Mouse (Mus musculus) cerebellum, adult 9-11 months (tissue): ENCODE data around the gene Itgb2l.
A peak's percentile ranks its signal among the peaks of the same experiment; 100 is the strongest.
"Not testable (repeated sequence)": the region's sequence is repeated elsewhere in the genome, so short reads cannot be mapped to it uniquely, and the experiment has no call there.

Source experiments
- DNase-seq: peaks from one replicate; pipeline ENCODE4 v3.0.0; 2022

Gene Itgb2l

DNA sequence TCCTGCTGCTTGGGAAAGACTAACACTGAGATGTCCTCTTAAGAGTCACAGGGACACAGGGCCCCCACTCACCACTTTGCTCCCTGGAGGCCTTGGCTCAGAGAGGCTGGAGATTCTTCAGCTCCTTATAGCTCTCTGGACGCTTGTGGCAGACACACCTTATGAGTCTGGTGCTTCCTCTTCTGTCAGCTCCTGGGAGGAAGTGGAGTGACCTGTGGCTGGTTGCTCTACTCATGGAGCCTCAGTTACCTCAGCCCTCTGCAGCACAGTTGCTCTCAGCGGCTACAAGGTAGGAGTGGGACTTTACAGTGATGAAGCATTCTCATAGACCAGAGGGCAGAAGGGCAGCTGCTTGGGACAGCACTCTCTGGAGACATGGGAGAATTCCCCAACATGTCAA, at the start of gene Itgb2l:
Itgb2l (minus strand) TSS at position 152 of the 400 bp plus-strand sequence.
- no peak for DNase-seq

DNA sequence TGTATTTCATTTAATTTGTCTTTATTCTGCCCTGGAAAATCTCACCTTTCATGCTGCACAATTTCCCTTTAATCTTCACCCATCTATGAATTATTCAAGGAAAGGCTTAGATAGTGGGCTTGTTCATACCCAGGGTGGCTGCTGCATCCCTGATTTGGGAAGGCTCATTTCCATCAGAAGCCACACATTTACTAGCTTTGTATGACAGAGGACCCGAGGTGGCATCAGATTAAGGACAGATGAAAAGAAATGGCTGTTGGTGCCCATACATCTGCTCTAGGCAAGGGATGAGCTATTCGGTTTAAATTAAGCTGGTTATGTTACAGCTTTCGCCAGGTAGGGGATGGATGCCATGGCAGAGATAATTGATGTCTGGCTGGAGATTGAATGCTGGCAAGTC, 48.1 kb upstream of the Itgb2l start:
- no peak for DNase-seq

DNA sequence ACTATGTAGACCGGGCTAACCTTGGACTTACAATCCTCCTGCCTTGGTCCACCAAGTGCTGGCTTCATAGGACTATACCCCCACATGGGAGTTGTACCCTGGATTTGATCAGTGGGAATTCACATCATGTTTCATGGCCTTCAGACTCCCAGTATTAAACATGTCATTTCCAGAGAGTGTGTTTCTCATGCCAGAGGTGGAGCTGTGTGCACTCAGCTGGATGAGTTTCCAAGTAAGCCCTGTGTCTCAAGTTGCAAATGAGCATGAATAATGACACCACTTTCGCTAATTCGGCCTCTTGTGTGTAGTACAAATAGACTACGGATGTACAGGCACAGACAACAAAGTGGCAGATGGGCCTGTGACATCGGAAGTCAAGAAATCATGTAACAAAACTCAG, 44.6 kb upstream of the Itgb2l start:
- DNase-seq = no peak

DNA sequence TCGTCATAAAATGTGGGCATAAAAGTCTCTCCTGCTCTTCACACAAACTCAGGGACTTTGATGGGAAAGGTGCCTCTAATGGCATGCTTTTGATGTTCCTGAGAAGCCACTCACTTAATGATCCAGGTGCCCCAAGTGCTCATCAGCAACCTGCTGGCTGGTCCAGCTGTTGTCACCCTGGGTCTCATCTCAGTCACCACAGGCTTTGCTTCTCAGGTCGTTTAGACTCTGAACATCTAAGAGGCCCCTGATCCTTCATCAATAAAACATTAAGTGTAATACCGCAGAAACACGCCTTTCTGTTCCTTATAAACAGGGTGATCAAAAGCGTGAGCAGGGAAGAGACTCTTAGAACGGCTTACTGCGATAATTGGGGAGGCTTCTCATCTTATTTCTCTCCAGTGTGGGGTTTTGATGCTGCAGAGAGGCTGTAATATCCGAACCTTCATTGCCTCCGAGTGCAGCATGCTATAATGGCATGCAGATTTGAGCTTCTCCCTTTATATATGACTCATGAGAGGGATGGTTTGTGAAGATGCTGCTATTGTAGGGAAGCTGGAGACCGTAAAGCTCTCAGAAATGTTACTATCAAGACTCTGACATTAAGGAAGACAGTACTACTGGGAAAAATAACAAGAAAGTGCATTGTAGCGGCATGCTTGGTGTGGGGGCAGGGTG, 43.7 kb upstream of the Itgb2l start:
- DNase-seq = no peak

DNA sequence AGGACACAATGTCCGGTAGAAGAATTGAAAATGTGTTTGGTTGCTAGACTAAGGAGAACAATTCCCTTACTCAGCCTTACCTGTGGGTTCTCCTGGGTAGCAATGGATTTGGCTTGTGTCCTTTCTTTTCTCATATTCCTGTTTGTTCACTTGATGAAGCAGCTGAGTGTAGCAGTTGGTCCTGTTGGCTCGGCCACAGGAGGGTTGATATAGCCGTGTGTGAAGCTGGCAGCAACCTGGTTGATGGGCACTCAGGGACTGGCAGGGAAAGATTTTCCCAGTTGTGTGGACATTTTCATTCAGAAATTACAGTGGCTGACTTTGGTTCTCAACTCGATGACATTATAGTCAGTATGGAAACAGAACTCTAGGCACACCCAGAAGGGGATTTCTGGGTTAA, 38.4 kb upstream of the Itgb2l start:
- DNase-seq = no peak

DNA sequence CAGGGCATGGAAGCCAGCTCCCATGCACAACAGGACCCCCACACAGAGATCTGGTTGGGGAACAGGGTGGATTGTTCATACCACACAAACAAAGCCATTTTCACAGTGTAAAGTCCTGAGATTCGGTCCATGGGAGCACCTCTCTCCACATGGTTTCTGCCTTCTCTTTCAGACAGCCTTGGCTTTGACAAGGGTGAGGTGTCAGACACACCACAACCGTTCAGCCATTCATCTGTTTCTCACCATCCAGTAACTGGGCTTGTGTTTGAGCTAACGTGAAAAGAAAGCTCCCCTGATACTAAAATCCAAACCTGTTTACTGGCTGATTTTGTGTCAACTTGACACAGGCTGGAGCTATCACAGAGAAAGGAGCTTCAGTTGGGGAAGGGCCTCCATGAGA, 30.8 kb upstream of the Itgb2l start:
- no peak for DNase-seq

DNA sequence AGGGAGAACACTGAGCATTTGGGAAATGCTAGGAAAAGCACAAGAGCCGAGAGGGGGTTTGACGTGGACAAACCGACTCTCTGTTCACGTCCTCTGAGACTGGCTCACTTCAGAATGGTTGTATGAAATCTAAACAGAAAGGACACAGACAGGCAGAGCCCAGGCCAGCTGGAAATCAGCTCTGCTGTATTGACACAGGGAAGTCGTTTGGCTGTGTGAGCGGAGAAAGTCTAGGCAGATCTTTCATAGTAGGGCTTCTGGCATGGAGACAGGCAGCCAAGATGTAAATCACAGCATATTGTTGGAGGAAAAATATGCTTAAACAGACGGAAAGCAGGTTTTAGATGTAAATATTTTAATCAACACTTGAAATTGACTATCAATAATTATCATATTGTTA, 29.4 kb upstream of the Itgb2l start:
- no peak for DNase-seq

DNA sequence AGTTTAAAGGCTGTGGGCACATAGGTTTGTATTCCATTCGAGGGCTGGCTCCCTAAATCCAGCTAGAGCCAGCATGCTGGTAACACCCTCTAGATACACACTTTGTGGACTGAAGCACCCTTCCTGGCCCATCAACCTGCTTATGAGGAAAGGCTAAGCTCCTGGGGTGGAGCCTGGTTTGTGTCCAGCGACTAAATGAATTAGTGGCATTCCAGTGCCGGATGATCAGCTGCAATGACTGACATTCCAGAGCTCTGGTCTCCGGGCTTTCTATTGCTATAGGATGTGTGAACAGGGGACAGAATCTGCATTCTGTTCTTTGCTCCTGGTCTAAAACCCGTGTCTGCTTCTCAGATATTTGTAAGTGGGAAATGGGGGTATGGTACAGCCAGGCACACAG, 28.9 kb upstream of the Itgb2l start:
- no peak for DNase-seq

DNA sequence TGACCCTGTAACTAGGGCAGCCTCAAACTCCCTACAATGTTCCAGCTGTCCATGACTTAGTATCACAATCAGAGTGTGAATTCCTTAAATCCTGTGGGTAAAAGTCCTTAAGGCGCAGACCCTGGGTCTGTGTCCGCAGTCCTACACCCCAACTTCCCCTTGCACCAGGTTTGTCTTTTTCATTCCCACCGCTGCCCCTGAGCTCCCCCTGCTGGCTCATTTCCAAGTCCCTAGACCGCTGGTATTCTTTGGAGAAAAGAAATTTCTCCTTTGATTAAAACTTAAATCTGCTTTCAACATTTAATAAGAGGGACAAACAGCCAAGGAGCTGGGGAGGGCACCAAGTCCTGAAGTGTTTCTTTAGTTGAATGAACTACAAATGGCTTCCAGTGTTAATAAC, 26.2 kb upstream of the Itgb2l start:
- no peak for DNase-seq

DNA sequence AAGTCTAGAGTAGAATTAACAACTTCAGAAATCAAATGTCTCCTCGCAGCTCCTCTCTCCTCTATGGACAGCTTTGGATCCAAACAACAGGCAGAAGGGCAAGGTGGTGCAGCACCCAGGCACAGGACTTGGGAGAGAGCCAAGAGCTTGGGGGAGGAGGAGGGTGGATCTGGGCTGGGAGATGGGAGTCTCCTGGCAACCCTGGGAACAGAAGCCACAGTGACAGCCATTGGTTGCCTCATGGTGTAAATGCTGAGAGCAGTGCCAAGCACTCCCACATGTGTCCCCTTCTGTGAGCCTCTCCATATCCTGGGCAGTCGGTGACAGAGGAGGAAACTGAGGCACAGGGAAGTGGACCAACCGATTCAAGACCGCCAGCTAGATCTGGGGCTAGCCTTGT, 25.3 kb upstream of the Itgb2l start:
- peak; percentile 33 for DNase-seq

DNA sequence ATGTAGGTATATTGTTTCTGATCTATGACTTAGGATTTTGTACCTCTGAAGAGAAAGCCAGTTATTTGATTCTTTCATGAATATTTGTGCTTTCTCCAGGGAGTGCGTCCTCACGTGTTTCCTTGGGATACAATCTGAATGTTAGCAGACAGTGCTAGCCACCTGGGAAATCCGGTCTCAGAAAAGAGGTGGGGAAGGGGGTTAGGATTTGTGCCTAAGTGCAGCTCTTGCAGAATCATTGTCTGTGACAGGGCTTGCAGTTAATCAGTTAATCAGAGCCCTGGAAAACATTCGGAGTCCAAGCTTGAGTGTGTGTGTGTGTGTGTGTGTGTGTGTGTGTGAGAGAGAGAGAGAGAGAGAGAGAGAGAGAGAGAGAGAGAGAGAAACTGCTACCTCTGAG, 24.6 kb upstream of the Itgb2l start:
- DNase-seq = no peak

DNA sequence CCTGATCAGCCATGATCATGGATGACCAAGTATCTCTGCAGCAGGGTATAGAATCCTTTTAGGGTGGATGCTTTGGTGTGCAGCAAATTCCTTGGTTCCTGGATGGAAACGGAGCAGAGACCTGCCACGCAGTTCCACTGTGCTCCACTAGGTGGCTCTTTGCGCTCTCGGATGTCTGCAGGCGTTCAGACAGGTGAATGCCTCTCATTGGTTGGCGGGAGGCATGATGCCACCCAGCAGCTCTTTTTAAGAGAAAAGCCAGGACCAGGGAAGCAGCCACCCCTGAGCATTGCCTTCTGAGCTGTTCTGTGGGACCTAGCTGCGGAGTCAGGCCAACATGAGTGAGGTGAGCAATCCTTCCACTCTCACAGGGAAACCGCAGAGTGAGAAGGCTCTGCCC, 24.0 kb upstream of the Itgb2l start, which contains the start of gene Pcp4:
Pcp4 (plus strand) TSS at position 162 of the 400 bp plus-strand sequence.
- DNase-seq = peak; percentile 81

DNA sequence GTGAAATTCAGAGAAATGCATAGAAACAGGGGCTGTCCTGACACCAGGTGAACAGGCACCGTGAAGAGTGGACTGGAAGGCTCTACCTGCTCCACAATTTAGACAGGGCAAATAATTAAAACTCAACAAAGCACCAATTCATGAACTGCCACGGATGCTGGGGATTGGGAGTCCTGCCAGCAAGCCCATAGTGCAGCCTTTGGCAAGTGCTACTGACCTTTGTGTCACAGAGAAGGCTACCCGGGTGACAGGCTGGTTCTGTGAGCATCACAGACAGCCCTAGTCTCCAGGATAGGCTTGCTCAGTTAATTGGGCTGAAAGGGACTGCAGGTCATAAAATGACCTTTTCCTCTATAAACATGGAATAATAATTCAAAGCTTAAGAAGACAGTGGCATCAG, 17.4 kb upstream of the Itgb2l start:
- DNase-seq = no peak

DNA sequence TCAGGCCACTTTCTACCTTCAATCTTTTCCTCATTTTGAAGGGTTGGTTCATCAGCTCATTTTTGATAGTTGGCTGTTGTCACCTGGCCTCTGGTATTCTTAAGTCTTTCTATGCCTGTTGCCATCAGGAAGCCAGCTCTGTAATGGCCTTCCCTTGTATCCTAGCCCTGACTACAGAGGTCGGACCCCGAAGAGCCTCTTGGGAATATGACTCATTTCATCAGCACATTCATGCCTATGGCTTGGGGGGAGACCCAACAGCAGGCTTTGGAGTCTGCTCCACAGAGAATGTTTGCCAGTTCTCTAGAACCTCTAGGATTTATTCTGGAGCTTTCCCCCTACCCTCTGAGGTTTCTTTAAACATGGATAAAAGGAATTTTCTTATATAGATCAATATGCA, 15.9 kb upstream of the Itgb2l start:
- no peak for DNase-seq

DNA sequence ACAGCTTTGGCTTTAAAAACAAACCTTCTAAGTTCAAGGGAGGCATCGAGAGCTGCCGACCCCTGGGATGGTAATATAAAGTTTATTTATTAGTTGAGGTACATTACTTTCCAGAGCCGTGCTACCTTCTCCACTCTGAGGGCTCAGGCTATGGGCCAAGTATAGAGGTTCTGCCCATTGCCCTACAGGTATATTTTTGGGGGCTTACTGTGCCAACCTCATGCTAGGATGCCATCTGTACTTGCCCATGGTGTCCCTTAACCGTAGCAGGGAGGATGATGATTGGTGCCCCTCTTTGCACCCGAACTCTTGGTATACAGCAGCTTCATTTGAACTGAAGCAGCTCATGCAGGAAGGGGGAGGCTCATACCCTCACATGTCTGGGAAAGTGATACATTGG, 14.2 kb upstream of the Itgb2l start:
- no peak for DNase-seq

DNA sequence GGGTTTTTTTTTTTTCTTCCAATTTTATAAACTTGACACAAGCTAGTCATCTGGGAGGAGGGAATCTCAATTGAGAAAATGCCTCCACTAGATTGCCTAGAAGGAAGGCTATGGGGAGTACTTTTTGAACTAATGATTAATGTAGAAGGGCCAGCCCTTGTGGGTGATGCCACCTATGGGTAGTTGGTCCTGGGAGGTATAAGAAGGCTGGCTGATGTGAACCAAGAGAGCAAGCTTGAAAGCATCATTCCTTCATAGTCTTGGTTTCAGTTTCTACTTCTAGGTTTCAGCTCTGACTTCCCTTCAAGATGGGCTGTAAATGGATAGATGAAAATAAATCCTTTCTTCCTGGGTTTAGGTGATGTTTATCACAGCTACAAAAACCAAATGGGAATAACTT, 10.7 kb upstream of the Itgb2l start:
- DNase-seq = no peak

DNA sequence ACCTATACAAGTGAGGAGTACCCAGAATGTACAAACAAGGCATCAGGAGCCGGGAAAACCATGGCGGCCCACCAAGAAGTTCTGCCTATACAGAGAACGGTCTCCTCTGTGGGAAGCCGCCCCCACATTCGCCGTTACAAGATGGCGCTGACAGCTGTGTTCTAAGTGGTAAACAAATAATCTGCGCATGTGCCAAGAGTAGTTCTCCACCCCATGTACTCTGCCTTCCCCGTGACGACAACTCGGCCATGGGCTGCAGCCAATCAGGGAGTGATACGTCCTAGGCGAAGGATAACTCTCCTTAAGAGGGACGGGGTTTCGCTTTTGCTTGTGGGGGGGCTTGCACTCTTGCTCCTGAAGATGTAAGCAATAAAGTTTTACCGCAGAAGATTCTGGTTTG, 7.5 kb upstream of the Itgb2l start:
- not testable (repeated sequence) for DNase-seq

DNA sequence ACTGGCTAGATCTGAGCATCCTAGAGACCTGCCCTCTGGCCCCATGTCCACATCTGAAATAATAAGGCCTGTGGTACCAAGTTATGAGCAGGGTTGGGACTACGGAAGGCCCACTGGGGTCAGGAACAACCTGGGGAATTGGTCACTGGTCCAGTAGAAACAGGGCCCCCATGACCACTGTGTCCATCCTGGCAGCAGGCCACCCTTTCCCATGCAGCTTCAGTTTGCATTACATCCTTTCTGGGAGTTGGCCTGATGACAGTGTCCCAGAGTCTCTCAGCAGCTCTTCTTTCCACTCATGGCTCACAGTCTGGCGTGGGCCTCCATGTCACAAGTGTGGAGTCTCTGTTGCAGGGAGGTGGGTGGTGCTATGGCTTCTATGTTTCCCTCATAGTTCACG, 1.6 kb downstream of the Itgb2l start:
- DNase-seq = no peak

DNA sequence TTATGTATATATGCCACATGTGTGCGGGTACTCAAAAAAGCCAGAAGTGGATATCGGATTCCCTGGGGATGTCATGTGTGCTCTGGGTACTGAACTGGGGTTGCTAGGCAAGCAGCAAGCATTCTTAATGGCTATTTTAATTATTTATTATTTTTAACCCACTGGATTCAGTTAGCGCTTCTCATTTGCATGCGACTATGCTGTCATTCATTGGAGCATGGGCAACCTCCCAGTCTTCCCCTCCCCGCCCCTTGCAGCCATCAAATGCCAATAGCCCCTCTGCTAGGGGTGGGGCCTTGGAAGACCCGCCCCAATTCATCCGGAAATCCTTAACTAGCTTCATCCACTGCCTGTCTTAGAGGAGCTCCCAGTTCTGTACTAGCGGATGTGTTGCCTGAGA, 2.5 kb downstream of the Itgb2l start:
- no peak for DNase-seq

DNA sequence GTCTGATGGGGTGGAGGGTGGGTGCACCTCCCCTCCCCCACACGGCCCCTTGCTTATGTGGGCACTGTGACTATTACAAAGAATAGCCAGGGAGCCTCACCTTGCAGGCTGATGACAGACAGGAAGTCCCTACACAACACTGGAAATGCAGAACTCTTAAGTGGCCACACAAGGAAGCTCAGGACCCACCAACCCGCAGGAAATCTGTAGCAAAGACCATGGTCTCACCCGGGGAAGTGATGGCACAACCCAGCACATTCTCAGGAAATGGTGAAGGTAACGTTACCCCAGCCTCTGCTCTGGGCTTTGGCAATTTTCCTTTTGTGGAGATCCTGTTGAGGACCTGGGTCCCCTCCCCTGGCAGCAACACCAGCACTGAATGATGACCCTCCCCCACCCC, 3.7 kb downstream of the Itgb2l start:
- no peak for DNase-seq

DNA sequence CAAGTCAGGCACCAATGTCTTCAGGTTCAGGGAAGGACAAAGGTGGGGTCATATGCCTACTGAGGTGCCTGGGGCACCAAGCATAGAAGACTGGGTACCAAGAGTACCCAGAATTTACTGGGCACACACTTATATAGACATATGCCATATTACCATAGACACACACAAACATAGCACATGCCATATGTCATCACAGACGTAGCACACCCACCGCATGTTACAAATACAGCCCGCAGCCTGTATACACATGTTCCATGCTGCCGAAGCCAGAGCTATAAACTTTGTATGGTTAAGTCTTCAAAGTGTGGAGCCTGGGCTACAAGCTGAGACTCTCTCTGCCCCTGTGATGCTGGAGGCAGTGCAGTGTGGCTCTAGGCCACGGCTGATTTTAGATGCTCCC, 4.5 kb downstream of the Itgb2l start:
- DNase-seq = no peak

DNA sequence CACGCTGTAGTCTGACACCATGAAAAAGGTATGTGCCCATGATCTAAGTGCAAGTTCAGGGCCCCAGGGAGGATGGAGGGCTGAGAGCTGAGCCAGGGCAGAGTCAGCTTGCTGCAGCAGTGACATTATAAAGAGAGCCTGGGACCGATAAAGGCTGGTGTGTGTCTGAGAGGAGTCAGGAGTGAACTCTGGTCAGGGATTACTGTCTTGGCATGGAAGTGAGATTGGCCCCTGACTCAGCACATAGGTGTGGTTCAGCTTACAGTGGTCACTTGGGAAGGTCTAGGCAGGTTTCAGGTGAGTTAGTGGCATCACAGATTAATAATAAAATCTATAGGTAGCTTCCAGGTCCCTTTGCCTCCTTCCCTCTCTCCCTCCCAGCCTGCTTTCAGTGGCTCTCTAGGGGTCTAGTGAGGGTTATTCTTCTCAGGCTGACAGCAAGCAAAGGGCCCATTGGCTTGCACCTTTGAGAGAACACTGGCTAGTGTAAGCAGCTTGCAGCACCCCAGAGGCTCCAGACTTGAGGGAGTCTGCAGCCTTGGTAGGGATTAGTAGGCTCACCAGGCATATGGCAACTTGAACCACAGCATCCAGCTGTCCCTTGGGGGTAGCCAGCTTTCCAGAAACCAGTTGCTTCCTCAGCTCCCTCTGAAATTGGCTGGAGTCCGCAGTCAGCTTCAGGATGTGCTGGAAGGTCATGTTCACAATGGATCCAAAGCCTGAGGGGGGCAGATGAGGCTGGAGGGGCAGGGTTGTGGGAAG, 9.2 kb downstream of the Itgb2l start:
- DNase-seq = no peak

DNA sequence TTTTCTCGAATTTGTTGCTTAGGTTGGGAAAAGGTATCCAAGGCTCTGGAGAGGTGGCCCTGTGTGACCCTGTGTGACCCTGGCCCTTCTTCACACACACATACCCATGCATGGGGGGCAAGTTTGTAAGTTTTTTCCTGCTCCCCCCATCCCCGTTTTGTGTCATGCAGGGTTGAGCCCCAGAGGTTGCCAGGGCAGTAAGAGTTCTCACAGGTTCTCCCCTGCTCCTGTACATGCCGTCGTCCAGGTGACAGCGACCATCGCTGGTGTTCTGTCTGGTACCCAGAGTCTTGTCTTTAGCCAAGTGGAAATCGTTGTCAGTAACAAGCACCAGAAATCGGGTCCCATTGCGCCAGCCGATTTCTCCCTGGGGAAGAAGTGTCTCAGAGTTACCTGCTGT, 10.2 kb downstream of the Itgb2l start:
- no peak for DNase-seq

DNA sequence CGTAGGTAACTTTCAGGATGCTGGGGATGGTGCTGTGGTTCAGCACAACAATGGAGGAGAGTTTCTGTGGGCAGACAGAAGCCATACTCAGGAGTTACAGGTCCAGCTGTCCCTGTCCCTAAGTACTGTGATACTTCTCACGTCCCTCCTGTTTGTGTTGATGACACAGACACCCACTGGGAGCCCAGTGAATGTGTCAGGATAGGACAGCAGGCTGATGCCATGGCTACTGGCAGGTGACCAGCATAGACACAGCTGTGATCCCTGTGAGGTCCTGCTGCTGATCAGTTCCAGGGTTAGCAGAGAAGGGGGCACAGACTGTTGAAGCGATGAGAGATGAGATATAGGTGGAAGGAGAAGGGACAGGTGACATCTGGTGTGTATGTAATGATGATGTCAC, 14.4 kb downstream of the Itgb2l start:
- DNase-seq = no peak

DNA sequence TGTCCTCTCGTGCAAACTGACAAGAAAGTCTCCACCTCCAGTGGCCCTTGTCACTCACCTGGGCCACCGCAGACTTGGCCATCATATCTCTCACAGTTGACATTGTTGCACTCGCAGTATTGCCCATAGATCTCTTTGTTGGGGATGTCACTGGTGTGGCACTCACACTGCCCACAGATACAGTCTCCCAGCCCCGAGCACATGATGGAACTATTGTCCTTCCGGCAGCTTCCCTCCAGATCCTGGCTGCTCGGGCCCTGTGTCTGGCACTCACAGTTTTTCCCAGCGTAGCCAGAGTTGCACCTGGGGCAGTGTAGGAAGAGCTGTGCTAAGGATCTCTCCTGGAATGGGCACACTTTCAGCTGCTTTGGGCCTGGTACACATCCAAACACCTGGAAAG, 16.7 kb downstream of the Itgb2l start:
- no peak for DNase-seq
